Mouse (Mus musculus) stomach, postnatal 0 days (tissue): ENCODE data around the gene Kcnip4. TPM values are rescaled to one million over a fixed set of nuclear protein-coding genes. Genes with fewer than 3 reads are reported as not detected.

ENCODE experiments used
- ATAC-seq: fragments of 200-750 bp; cut with Nextera tagmentation; 2 replicates; pipeline ENCODE4 v1.8.0; 2017; ENCODE audit not compliant: low FRiP score, low TSS enrichment
- DNase-seq: peaks from one replicate; pipeline ENCODE4 v3.0.0-alpha.2; 2016; ENCODE audit warnings: low spot score
- H3K27ac ChIP-seq: fragments of 300-500 bp; sonication (generic); replicated peaks from 2 replicates; pipeline ENCODE4 v1.5.1; 2014; ENCODE audit warnings: mild to moderate bottlenecking, control low read depth
- H3K27me3 ChIP-seq: fragments of 300-500 bp; sonication (generic); 2 replicates; pipeline ENCODE4 v1.6.1; 2014; ENCODE audit warnings: low read length; ENCODE audit not compliant: control insufficient read depth, insufficient read depth
- H3K36me3 ChIP-seq: fragments of 300-500 bp; sonication (generic); 2 replicates; pipeline ENCODE4 v1.6.1; 2014; ENCODE audit warnings: low read length, mixed read lengths; ENCODE audit not compliant: control insufficient read depth, insufficient read depth
- H3K4me1 ChIP-seq: fragments of 300-500 bp; sonication (generic); replicated peaks from 2 replicates; pipeline ENCODE4 v1.6.1; 2014; ENCODE audit warnings: antibody characterized with exemption; ENCODE audit not compliant: control insufficient read depth, insufficient read depth
- H3K4me2 ChIP-seq: fragments of 300-500 bp; sonication (generic); replicated peaks from 2 replicates; pipeline ENCODE4 v1.6.1; 2014; ENCODE audit warnings: low read depth, mild to moderate bottlenecking, control low read depth, moderate library complexity
- H3K4me3 ChIP-seq: fragments of 300-500 bp; sonication (generic); 2 replicates; pipeline ENCODE4 v1.5.1; 2014; ENCODE audit warnings: low read depth, low read length, control low read depth
- H3K9ac ChIP-seq: fragments of 300-500 bp; sonication (generic); 2 replicates; pipeline ENCODE4 v1.6.1; 2014; ENCODE audit warnings: mild to moderate bottlenecking, low read length, control low read depth, mixed read lengths
- H3K9me3 ChIP-seq: fragments of 300-500 bp; sonication (generic); 2 replicates; pipeline ENCODE4 v1.6.1; 2016; ENCODE audit warnings: low read length; ENCODE audit not compliant: control insufficient read depth
- CTCF ChIP-seq: IDR thresholded peaks from 2 replicates; pipeline ENCODE4 v1.5.1; 2016; ENCODE audit warnings: antibody characterized with exemption, low read depth, mild to moderate bottlenecking, moderate library complexity
- EP300 ChIP-seq: optimal IDR thresholded peaks from 2 replicates; pipeline ENCODE3; 2016; ENCODE audit warnings: antibody characterized with exemption
- WGBS: fragments of 180-500 bp; shearing (Covaris S2); extraction: QIAGEN DNeasy Blood & Tissue Kit; methylation state at CpG from one replicate; pipeline ENCODE4 v1.1.7; 2014; 5-methylcytosine and 5-hydroxymethylcytosine counted together
- polyA plus RNA-seq: library from polyadenylated mRNA; unstranded; fragments of >200 nt; fragmentation: Nextera tagmentation; extraction: Ambion mirVana; gene quantifications from 2 replicates; pipeline ENCODE4 v1.2.1, GENCODE M21; 2015

The Kcnip4 gene
- polyA plus RNA-seq, 1 experiment from 2014 or later = 1.3 TPM

- H3K9me3 ChIP-seq = no peaks in the 10 kb centered on the region
- H3K9ac ChIP-seq = no peak overlapping the region
- H3K4me2 ChIP-seq = no peak overlapping the region
- no peak overlapping the region for H3K27ac ChIP-seq
- no peaks in the 10 kb centered on the region for H3K4me1 ChIP-seq
- no peak overlapping the region for H3K4me3 ChIP-seq
- TF ChIP-seq EP300 = no peak
- no peak for TF ChIP-seq CTCF
- ATAC-seq = no peak
- H3K27me3 ChIP-seq = no peaks in the 10 kb centered on the region
- no peak for DNase-seq
- no peaks in the 10 kb centered on the region for H3K36me3 ChIP-seq
- WGBS = 48% methylated on average over 1 of the region's 1 CpGs
These were observed 476.7 kb downstream of the Kcnip4 start for GRCm38 (mm10) chr5:49047960-49048359.

- Histone ChIP-seq H3K9me3 (no peaks in the 10 kb centered on the region), H3K4me2 (no peak overlapping the region), H3K27ac (no peak overlapping the region), H3K27me3 (no peaks in the 10 kb centered on the region), H3K4me1 (no peaks in the 10 kb centered on the region), H3K4me3 (no peak overlapping the region), H3K9ac (no peak overlapping the region), H3K36me3 (no peaks in the 10 kb centered on the region)
- TF ChIP-seq EP300 = no peak
- no peak for TF ChIP-seq CTCF
- 63% methylated on average over 6 of the region's 6 CpGs for WGBS
- no peak for ATAC-seq
- no peak for DNase-seq
These were observed 483.4 kb downstream of the Kcnip4 start for GRCm38 (mm10) chr5:49041259-49041845.

GRCm38 (mm10) chr5:48997359-48997758, 527.3 kb downstream of the Kcnip4 start:
- no peak for ATAC-seq
- Histone ChIP-seq H3K4me2 (no peak overlapping the region), H3K27ac (no peak overlapping the region), H3K4me3 (no peak overlapping the region), H3K27me3 (no peaks in the 10 kb centered on the region), H3K9ac (no peak overlapping the region), H3K4me1 (no peaks in the 10 kb centered on the region), H3K36me3 (no peaks in the 10 kb centered on the region), H3K9me3 (no peaks in the 10 kb centered on the region)
- DNase-seq = no peak
- 76% methylated on average over 4 of the region's 4 CpGs for WGBS
- TF ChIP-seq EP300 (no peak), CTCF (no peak)

GRCm38 (mm10) chr5:48989145-48989659, 535.5 kb downstream of the Kcnip4 start:
- Histone ChIP-seq H3K4me3 (no peak overlapping the region), H3K9me3 (no peaks in the 10 kb centered on the region), H3K4me2 (no peak overlapping the region), H3K4me1 (no peaks in the 10 kb centered on the region), H3K9ac (no peak overlapping the region), H3K27me3 (no peaks in the 10 kb centered on the region), H3K36me3 (no peaks in the 10 kb centered on the region), H3K27ac (no peak overlapping the region)
- 49% methylated on average over 1 of the region's 1 CpGs for WGBS
- no peak for TF ChIP-seq CTCF
- TF ChIP-seq EP300 = no peak
- no peak for ATAC-seq
- DNase-seq = no peak

DNA sequence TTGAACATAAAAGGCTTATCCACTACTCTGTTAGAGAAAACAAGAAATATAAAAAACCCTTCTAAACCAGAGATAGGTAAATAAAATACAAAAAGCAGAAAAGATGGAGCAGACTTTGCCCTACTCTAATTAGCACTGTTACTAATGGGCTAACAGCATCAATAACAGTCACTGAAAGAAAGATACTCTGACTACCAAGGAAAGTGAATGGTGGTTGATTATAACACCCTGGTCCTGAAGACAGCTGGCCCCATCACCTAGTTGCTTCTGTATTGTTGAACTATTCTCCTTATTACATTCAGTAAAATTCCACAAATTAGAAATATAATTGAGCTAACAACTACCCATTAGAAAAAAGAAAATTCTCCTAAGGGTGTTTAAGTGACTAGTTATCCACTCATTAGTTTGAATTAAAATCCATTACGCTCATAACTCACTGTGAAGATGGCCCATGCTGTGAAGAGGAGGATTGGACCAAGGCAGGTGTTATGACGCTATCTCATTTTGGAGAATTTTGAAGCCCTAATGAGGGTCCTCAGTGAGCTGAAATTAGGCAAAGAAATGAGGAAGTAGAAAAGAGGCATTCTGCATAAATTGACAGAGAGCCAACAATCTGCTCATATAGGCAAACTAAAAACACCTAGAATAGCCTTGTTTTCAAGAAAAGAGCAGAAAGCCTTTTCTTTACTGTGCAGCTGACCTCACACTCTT, 582.2 kb downstream of the Kcnip4 start:
- TF ChIP-seq CTCF (no peak), EP300 (no peak)
- WGBS = 88% methylated on average over 2 of the region's 2 CpGs
- ATAC-seq = no peak

GRCm38 (mm10) chr5:48931881-48932280, 592.8 kb downstream of the Kcnip4 start:
- no peaks in the 10 kb centered on the region for H3K36me3 ChIP-seq

More for the DNA sequence above, 582.2 kb downstream of the Kcnip4 start:
- no peaks in the 10 kb centered on the region for H3K9me3 ChIP-seq
- no peak overlapping the region for H3K4me3 ChIP-seq
- no peaks in the 10 kb centered on the region for H3K27me3 ChIP-seq
- H3K9ac ChIP-seq = no peak overlapping the region
- H3K27ac ChIP-seq = no peak overlapping the region
- no peak overlapping the region for H3K4me2 ChIP-seq
- no peaks in the 10 kb centered on the region for H3K36me3 ChIP-seq
- H3K4me1 ChIP-seq = no peaks in the 10 kb centered on the region
- DNase-seq = no peak

More at GRCm38 (mm10) chr5:48931881-48932280, 592.8 kb downstream of the Kcnip4 start:
- Histone ChIP-seq H3K27me3 (no peaks in the 10 kb centered on the region), H3K9me3 (no peaks in the 10 kb centered on the region), H3K9ac (no peak overlapping the region), H3K27ac (no peak overlapping the region), H3K4me2 (no peak overlapping the region), H3K4me3 (no peak overlapping the region), H3K4me1 (no peaks in the 10 kb centered on the region)
- ATAC-seq (no peak), DNase-seq (no peak)
- 76% methylated on average over 2 of the region's 2 CpGs for WGBS
- TF ChIP-seq CTCF = no peak
- no peak for TF ChIP-seq EP300
